Mouse (Mus musculus) ES-Bruce4 (cell line): Measurements from ENCODE around the gene Nmnat3.

Experiments
- EP300 ChIP-seq: IDR thresholded peaks from 2 replicates; pipeline ENCODE4 v1.6.1; 2011; ENCODE audit warnings: low read depth, low read length; ENCODE audit not compliant: insufficient read depth
- POLR2A ChIP-seq: IDR thresholded peaks from one replicate; pipeline ENCODE4 v1.8.1; 2011; ENCODE audit warnings: low read length; ENCODE audit not compliant: insufficient read depth

GRCm38 (mm10) chr9:98366075-98366474 is 78.8 kb downstream of the Nmnat3 start:
- TF ChIP-seq EP300 (no peak), POLR2A (no peak)
